Mouse (Mus musculus) G1E (cell line): ENCODE data around the gene Myh14.

ENCODE experiments used
- CTCF ChIP-seq: IDR thresholded peaks from 2 replicates; pipeline ENCODE4 v1.5.1; 2012; ENCODE audit warnings: low read depth, low read length, inconsistent platforms, mixed read lengths
- GATA2 ChIP-seq: IDR thresholded peaks from 2 replicates; pipeline ENCODE4 v1.6.1; 2012; ENCODE audit warnings: low read depth, low read length, inconsistent platforms, borderline replicate concordance
- POLR2AphosphoS5 ChIP-seq: IDR thresholded peaks from 2 replicates; pipeline ENCODE4 v1.6.1; 2012; ENCODE audit warnings: low read depth, low read length, inconsistent platforms; ENCODE audit not compliant: insufficient replicate concordance

DNA sequence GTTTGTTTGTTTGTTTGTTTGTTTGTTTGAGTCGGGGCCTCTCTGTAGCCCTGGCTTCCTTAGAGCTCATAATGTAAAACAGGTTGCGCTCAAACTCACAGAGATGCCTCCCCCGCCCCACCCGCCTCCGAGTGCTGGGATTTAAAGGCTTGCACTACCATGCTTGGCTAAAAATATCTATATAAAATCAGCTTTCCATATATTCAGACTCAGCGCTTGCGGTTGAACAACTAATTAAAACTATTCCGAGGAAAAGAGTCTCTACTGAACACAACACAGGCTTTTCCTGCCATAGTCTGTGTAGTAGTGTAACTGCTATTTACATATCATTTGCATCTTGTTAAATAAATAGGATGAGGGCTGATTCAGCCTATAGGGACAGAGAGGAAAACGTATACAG lies 34.0 kb downstream of the Myh14 start:
- no peak for TF ChIP-seq CTCF
- no peak for TF ChIP-seq GATA2
- no peak for TF ChIP-seq POLR2AphosphoS5
